Mouse (Mus musculus) heart, adult 2 months (tissue): ENCODE data around the gene Tuba3a.

Experiments
- CTCF ChIP-seq: fragments of 200-600 bp; IDR thresholded peaks from 2 replicates; pipeline ENCODE4 v1.8.1; 2022; ENCODE audit warnings: antibody characterized with exemption, mild to moderate bottlenecking, moderate library complexity
- EP300 ChIP-seq: fragments of 200-500 bp; IDR thresholded peaks from 2 replicates; pipeline ENCODE4 v1.6.1; 2011; ENCODE audit warnings: low read depth, low read length, control low read depth; ENCODE audit not compliant: insufficient read depth
- POLR2A ChIP-seq: fragments of 200-500 bp; IDR thresholded peaks from 2 replicates; pipeline ENCODE4 v1.6.1; 2011; ENCODE audit warnings: mild to moderate bottlenecking, low read depth, low read length, control low read depth; ENCODE audit not compliant: insufficient read depth

GRCm38 (mm10) chr6:125260006-125260555 lies 25.8 kb downstream of the Tuba3a start:
- TF ChIP-seq POLR2A (no peak), CTCF (no peak), EP300 (no peak)
